Mouse (Mus musculus) stomach, postnatal 0 days (tissue): Measurements from ENCODE around the gene Mov10l1.

Source experiments
- CTCF ChIP-seq: IDR thresholded peaks from 2 replicates; pipeline ENCODE4 v1.5.1; 2016; ENCODE audit warnings: antibody characterized with exemption, low read depth, mild to moderate bottlenecking, moderate library complexity
- EP300 ChIP-seq: optimal IDR thresholded peaks from 2 replicates; pipeline ENCODE3; 2016; ENCODE audit warnings: antibody characterized with exemption

DNA sequence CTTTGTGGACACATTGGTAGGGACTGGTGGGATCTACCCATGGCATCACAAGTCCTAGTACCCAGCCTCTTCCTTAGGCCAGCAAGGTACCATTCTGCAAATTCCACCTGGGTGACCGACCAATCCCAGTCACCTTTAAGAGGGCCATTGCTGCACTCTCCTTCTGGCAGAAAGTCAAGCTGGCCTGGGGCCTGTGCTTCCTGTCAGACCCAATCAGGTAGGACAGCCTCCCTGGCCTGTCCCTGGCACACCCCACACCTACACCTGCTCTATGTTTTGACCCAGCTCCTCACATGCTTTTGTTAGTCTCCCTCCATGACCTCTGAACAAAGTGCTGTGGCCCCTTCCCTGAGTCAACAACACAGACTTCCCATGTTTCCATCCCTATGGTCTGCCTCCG is 102.1 kb downstream of the Mov10l1 start:
- no peak for TF ChIP-seq EP300
- no peak for TF ChIP-seq CTCF
